Mouse (Mus musculus) right cerebral cortex, postnatal 25 days (tissue): ENCODE measurements at regions not wholly inside any gene's neighbourhood (a gene's known extent, or its start where the extent isn't known, plus 50 kb on each side); places are given as distances from the start of the nearest gene placed in this dataset.

Source experiments
- DNase-seq: peaks from one replicate; pipeline ENCODE4 v3.0.0; 2022

- DNase-seq: no peak
These were observed 54.3 kb upstream of the Nrbf2 start for GRCm38 (mm10) chr10:67339371-67339929.

- no peak for DNase-seq
These were observed 59.6 kb upstream of the Nrbf2 start for GRCm38 (mm10) chr10:67344722-67345121.

- DNase-seq: no peak
These were observed 65.9 kb upstream of the Nrbf2 start for GRCm38 (mm10) chr10:67350956-67351355.

- peak; percentile 77 for DNase-seq
These were observed 75.7 kb upstream of the Nrbf2 start for GRCm38 (mm10) chr10:67360793-67361192.

- DNase-seq: no peak
These were observed 76.2 kb upstream of the Nrbf2 start for GRCm38 (mm10) chr10:67361281-67361680.

GRCm38 (mm10) chr10:67364595-67364994 lies 79.5 kb upstream of the Nrbf2 start:
- no peak for DNase-seq

- no peak for DNase-seq
These were observed 80.1 kb upstream of the Nrbf2 start for GRCm38 (mm10) chr10:67365158-67365557.

GRCm38 (mm10) chr10:67372569-67373161 lies 87.6 kb upstream of the Nrbf2 start:
- no peak for DNase-seq

- no peak for DNase-seq
These were observed 91.5 kb upstream of the Nrbf2 start for GRCm38 (mm10) chr10:67376638-67377037.

- DNase-seq: no peak
These were observed 92.6 kb upstream of the Nrbf2 start for GRCm38 (mm10) chr10:67377643-67378223.

GRCm38 (mm10) chr10:67380174-67380573 lies 95.1 kb upstream of the Nrbf2 start:
- no peak for DNase-seq

- DNase-seq: no peak
These were observed 98.2 kb upstream of the Nrbf2 start for GRCm38 (mm10) chr10:67383352-67383751.

- no peak for DNase-seq
These were observed 98.9 kb upstream of the Nrbf2 start for GRCm38 (mm10) chr10:67383802-67384567.

- no peak for DNase-seq
These were observed 99.5 kb upstream of the Nrbf2 start for GRCm38 (mm10) chr10:67384568-67384958.

GRCm38 (mm10) chr10:67385966-67386365 lies 100.9 kb upstream of the Nrbf2 start:
- no peak for DNase-seq

- no peak for DNase-seq
These were observed 103.7 kb upstream of the Nrbf2 start for GRCm38 (mm10) chr10:67388755-67389154.

- no peak for DNase-seq
These were observed 115.3 kb upstream of the Nrbf2 start for GRCm38 (mm10) chr10:67400434-67400833.

- no peak for DNase-seq
These were observed 116.3 kb upstream of the Nrbf2 start for GRCm38 (mm10) chr10:67401409-67401808.

GRCm38 (mm10) chr10:67417529-67417928 lies 117.7 kb upstream of the Egr2 start:
- DNase-seq: no peak

GRCm38 (mm10) chr10:67420761-67421160 lies 114.5 kb upstream of the Egr2 start:
- DNase-seq: no peak

GRCm38 (mm10) chr10:67425407-67425806 lies 109.9 kb upstream of the Egr2 start:
- no peak for DNase-seq

GRCm38 (mm10) chr10:67427220-67427619 lies 108.1 kb upstream of the Egr2 start:
- DNase-seq: no peak

- DNase-seq: no peak
These were observed 104.5 kb upstream of the Egr2 start for GRCm38 (mm10) chr10:67430805-67431204.

- DNase-seq: no peak
These were observed 96.1 kb upstream of the Egr2 start for GRCm38 (mm10) chr10:67439042-67439635.
